9 mouse cellular contexts compared by ENCODE assay signal in genomic region chr6:54629734-54630133, GRCm38 (mm10). TPM values are rescaled to one million over a fixed set of nuclear protein-coding genes. Genes with fewer than 3 reads are reported as not detected.
DNase-seq lines count a peak whose midpoint lies in the region; ATAC-seq lines count a peak whose summit lies in the region.
"Had no signal": no experiment of that assay in that cellular context is flagged by ENCODE, and none has a peak within 500 bp of the region (broad histone marks: within the 10 kb centered on the region; RNA-seq: fewer than 3 reads in every experiment).

No protein-coding gene starts in this region.

- DNase-seq in CD4-positive, CD25-positive, alpha-beta regulatory T cell, adult 2 months (ENCODE audit: low read depth, low spot score), result peak; percentile 60
- peak; percentile 7 for DNase-seq in left cerebral cortex, postnatal 4 days
- no peak for DNase-seq in left cerebral cortex, postnatal 10 days (ENCODE audit: extremely low spot score in 1 of 2, low spot score in 2 of 2)
- DNase-seq in cerebellum, adult 9-10 months, result peak; percentile 35
- peak; percentile 55 to 65 for DNase-seq in kidney, postnatal 4 days
- DNase-seq in thymus, postnatal 0 days (ENCODE audit: low spot score), result peak; percentile 50
- DNase-seq in heart, adult 9 months (ENCODE audit: low spot score in 2 of 2), result no peak

- ATAC-seq in CD4-positive, CD25-positive, alpha-beta regulatory T cell, adult 4 months, result no peak

- intact Hi-C loops in left cerebral cortex, postnatal 4 days (cut with DNase I), result no loop called here
- intact Hi-C loops in left cerebral cortex, postnatal 10 days (cut with DNase I), result no loop called here

RNA-seq across cellular contexts. Expression of gene Fkbp14, which starts 32.6 kb away (rescaled TPM):
- polyA plus RNA-seq in CD4-positive, CD25-positive, alpha-beta regulatory T cell, adult 4 months (2017; shearing (Covaris generic)), result not detected
- 1 to 10 TPM; 7.6 to 7.8 TPM for total RNA-seq in left cerebral cortex, postnatal 4 days (2021)
- 10 to 100 TPM in 1 of 2 experiments, 1 to 10 TPM in 1; 8.1 to 10.7 TPM for total RNA-seq in left cerebral cortex, postnatal 10 days (2021)
- 2.7 and 3.7 TPM in 2 replicates for polyA plus RNA-seq in thymus, postnatal 0 days (2015; fragmentation: Nextera tagmentation; extraction: Ambion mirVana)
- total RNA-seq: neutrophil, adult 5-6 weeks had no signal

RNA-seq across cellular contexts. Expression of gene Plekha8, which starts 34.8 kb away (rescaled TPM):
- polyA plus RNA-seq in CD4-positive, CD25-positive, alpha-beta regulatory T cell, adult 4 months (2017; shearing (Covaris generic)), result under 1 TPM; 0.67 to 0.73 TPM
- 10 to 100 TPM; 13.5 to 14.8 TPM for total RNA-seq in left cerebral cortex, postnatal 4 days (2021)
- total RNA-seq in left cerebral cortex, postnatal 10 days (2021), result 10 to 100 TPM in 1 of 2 experiments, 1 to 10 TPM in 1; 9.1 to 11.0 TPM
- 1.7 TPM in 2 replicates for polyA plus RNA-seq in thymus, postnatal 0 days (2015; fragmentation: Nextera tagmentation; extraction: Ambion mirVana)

RNA-seq across cellular contexts. Expression of gene Mturn, which starts 51.7 kb away (rescaled TPM):
- polyA plus RNA-seq in CD4-positive, CD25-positive, alpha-beta regulatory T cell, adult 4 months (2017; shearing (Covaris generic)), result 10 to 100 TPM; 22.2 to 26.3 TPM
- total RNA-seq in left cerebral cortex, postnatal 4 days (2021), result 100 to 1,000 TPM; 269 to 288 TPM
- 100 to 1,000 TPM; 146 to 177 TPM for total RNA-seq in left cerebral cortex, postnatal 10 days (2021)
- polyA plus RNA-seq in thymus, postnatal 0 days (2015; fragmentation: Nextera tagmentation; extraction: Ambion mirVana), result 5.8 and 6.7 TPM in 2 replicates

Comparison
In these comparisons a context has a peak if more than half of its experiments do, and no peak if none do; other contexts are left out.
1. DNase-seq: peak in CD4-positive, CD25-positive, alpha-beta regulatory T cell, adult 2 months (single experiment), left cerebral cortex, postnatal 4 days (single experiment), cerebellum, adult 9-10 months (single experiment), kidney, postnatal 4 days (2 of 2) and thymus, postnatal 0 days (single experiment); none in left cerebral cortex, postnatal 10 days (0 of 2) and heart, adult 9 months (0 of 2).